Mouse (Mus musculus) heart, postnatal 0 days (tissue): ENCODE data around the gene Fam227b. TPM values are rescaled to one million over a fixed set of nuclear protein-coding genes. Genes with fewer than 3 reads are reported as not detected.

Experiments
- ATAC-seq: fragments of 200-750 bp; cut with Nextera tagmentation; 2 replicates; pipeline ENCODE4 v1.8.0; 2017; ENCODE audit warnings: low read depth, moderate number of reproducible peaks, moderate library complexity; ENCODE audit not compliant: insufficient read depth
- DNase-seq: peaks from one replicate; pipeline ENCODE4 v3.0.0-alpha.2; 2016; ENCODE audit warnings: low spot score
- H3K27ac ChIP-seq: fragments of 300-500 bp; sonication (generic); 2 replicates; pipeline ENCODE4 v1.5.1; 2014; ENCODE audit warnings: low read depth, mild to moderate bottlenecking
- H3K27me3 ChIP-seq: fragments of 300-500 bp; sonication (generic); 2 replicates; pipeline ENCODE4 v1.6.1; 2014; ENCODE audit warnings: low read length, mixed read lengths; ENCODE audit not compliant: control insufficient read depth, insufficient read depth
- H3K36me3 ChIP-seq: fragments of 300-500 bp; sonication (generic); replicated peaks from 2 replicates; pipeline ENCODE4 v1.6.1; 2014; ENCODE audit warnings: low read length, mixed read lengths; ENCODE audit not compliant: control insufficient read depth, insufficient read depth
- H3K4me1 ChIP-seq: fragments of 300-500 bp; sonication (generic); 2 replicates; pipeline ENCODE4 v1.6.1; 2014; ENCODE audit warnings: antibody characterized with exemption; ENCODE audit not compliant: control insufficient read depth, insufficient read depth
- H3K4me2 ChIP-seq: fragments of 300-500 bp; sonication (generic); 2 replicates; pipeline ENCODE4 v1.6.1; 2014; ENCODE audit warnings: low read depth, mild to moderate bottlenecking, low read length, moderate library complexity
- H3K4me3 ChIP-seq: fragments of 300-500 bp; sonication (generic); 2 replicates; pipeline ENCODE4 v1.5.1; 2014; ENCODE audit warnings: low read depth, low read length
- H3K9ac ChIP-seq: fragments of 300-500 bp; sonication (generic); replicated peaks from 2 replicates; pipeline ENCODE4 v1.6.1; 2014; ENCODE audit warnings: low read depth, low read length, mixed read lengths
- H3K9me3 ChIP-seq: fragments of 300-500 bp; sonication (generic); replicated peaks from 2 replicates; pipeline ENCODE4 v1.6.1; 2016; ENCODE audit warnings: low read length; ENCODE audit not compliant: control insufficient read depth
- CTCF ChIP-seq: IDR thresholded peaks from 2 replicates; pipeline ENCODE4 v1.5.1; 2016; ENCODE audit warnings: antibody characterized with exemption, control low read depth, low read depth
- EP300 ChIP-seq: IDR thresholded peaks from 2 replicates; pipeline ENCODE4 v1.6.1; 2016; ENCODE audit warnings: antibody characterized with exemption, low read depth
- whole genome bisulfite sequencing: fragments of 180-500 bp; shearing (Covaris S2); extraction: QIAGEN DNeasy Blood & Tissue Kit; methylation state at CpG from one replicate; pipeline ENCODE4 v1.1.7; 2014; 5-methylcytosine and 5-hydroxymethylcytosine counted together
- polyA plus RNA-seq: library from polyadenylated mRNA; unstranded; fragments of >200 nt; fragmentation: Nextera tagmentation; extraction: Ambion mirVana; gene quantifications from 2 replicates; pipeline ENCODE4 v1.2.1, GENCODE M21; 2015
- total RNA-seq: library from RNA; depleted of rRNA; stranded (reverse); fragments of >200 nt; gene quantifications from 2 replicates; pipeline ENCODE4 v1.2.3, GENCODE M21; 2014; ENCODE audit warnings: low replicate concordance

Fam227b gene
- total and polyA plus RNA-seq, 2 experiments from 2014 or later = not detected

DNA sequence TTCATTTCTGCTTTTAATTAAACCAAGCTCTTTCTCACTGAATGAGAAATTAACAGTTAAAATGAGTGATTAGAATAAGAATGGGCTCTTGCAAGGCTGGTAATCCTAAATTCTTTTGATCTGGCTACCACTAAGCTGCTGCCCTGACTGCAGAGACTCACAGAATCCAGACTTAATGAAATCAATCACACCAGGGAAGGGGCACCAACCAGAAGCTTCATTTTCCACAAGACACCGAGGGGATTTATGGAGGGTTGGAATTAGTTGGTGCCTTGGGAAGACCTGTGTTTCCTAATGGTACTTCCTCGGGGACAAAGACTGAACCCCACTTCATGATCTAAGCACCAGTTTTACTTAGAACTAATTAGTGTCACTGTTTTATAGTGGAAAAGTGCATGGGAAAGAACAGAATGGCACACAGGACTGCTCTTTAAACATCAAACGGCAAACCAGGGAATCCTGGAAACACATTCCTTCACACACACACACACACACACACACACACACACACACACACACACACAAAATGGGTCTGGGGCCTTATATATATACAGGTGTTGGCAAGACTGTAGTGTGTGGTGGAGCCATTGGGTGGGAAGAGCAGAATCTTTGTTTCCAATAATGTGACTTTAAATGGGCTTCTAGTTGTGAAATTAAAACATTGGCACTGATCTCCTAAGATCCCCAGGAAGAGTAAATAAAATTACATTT, 135.9 kb downstream of the Fam227b start:
- Histone ChIP-seq H3K4me1 (no peaks in the 10 kb centered on the region; the same call in 1 of the 2 replicates), H3K4me2 (no peak overlapping the region), H3K4me3 (no peak overlapping the region), H3K27me3 (no peaks in the 10 kb centered on the region), H3K36me3 (no peaks in the 10 kb centered on the region), H3K9ac (no peak overlapping the region), H3K27ac (no peak overlapping the region), H3K9me3 (no peaks in the 10 kb centered on the region)
- ATAC-seq (no peak), DNase-seq (no peak)
- TF ChIP-seq CTCF = no peak
- no peak for TF ChIP-seq EP300
- 66% methylated on average over 3 of the region's 3 CpGs for WGBS

GRCm38 (mm10) chr2:126014989-126015710, 136.7 kb downstream of the Fam227b start:
- Histone ChIP-seq H3K4me2 (no peak overlapping the region), H3K27me3 (no peaks in the 10 kb centered on the region), H3K4me1 (no peaks in the 10 kb centered on the region; the same call in 1 of the 2 replicates), H3K27ac (no peak overlapping the region), H3K36me3 (no peaks in the 10 kb centered on the region), H3K9me3 (no peaks in the 10 kb centered on the region), H3K4me3 (no peak overlapping the region), H3K9ac (no peak overlapping the region)
- DNase-seq (no peak), ATAC-seq (no peak)
- no peak for TF ChIP-seq CTCF
- TF ChIP-seq EP300 = no peak
- 34% methylated on average over 12 of the region's 12 CpGs for WGBS

GRCm38 (mm10) chr2:126006742-126007141, 145.1 kb downstream of the Fam227b start:
- Histone ChIP-seq H3K27ac (no peak overlapping the region), H3K9me3 (no peaks in the 10 kb centered on the region), H3K4me3 (no peak overlapping the region), H3K36me3 (no peaks in the 10 kb centered on the region), H3K27me3 (no peaks in the 10 kb centered on the region), H3K4me1 (no peaks in the 10 kb centered on the region), H3K4me2 (no peak overlapping the region), H3K9ac (no peak overlapping the region)
- ATAC-seq (no peak), DNase-seq (no peak)
- WGBS = 65% methylated on average over 2 of the region's 2 CpGs
- TF ChIP-seq CTCF (no peak), EP300 (no peak)

- Histone ChIP-seq H3K4me2 (no peak overlapping the region), H3K9me3 (no peaks in the 10 kb centered on the region), H3K27me3 (no peaks in the 10 kb centered on the region), H3K9ac (no peak overlapping the region), H3K4me3 (no peak overlapping the region), H3K27ac (no peak overlapping the region), H3K4me1 (no peaks in the 10 kb centered on the region), H3K36me3 (no peaks in the 10 kb centered on the region)
- DNase-seq (peak; percentile 44), ATAC-seq (peak; percentile 24; the same call in 1 of the 2 replicates)
- no peak for TF ChIP-seq EP300
- peak; percentile 74 for TF ChIP-seq CTCF
- WGBS = 29% methylated on average over 3 of the region's 3 CpGs
Measured at GRCm38 (mm10) chr2:126006088-126006487, 145.7 kb downstream of the Fam227b start.

GRCm38 (mm10) chr2:126002291-126002690, 149.5 kb downstream of the Fam227b start:
- no peak overlapping the region for H3K9ac ChIP-seq
- no peak for TF ChIP-seq EP300
- TF ChIP-seq CTCF = no peak
- 75% methylated on average over 5 of the region's 5 CpGs for WGBS
- H3K9me3 ChIP-seq = no peaks in the 10 kb centered on the region
- no peaks in the 10 kb centered on the region for H3K27me3 ChIP-seq
- H3K4me1 ChIP-seq = no peaks in the 10 kb centered on the region
- H3K4me3 ChIP-seq = no peak overlapping the region
- DNase-seq = no peak
- H3K27ac ChIP-seq = no peak overlapping the region
- ATAC-seq = no peak
- H3K36me3 ChIP-seq = no peaks in the 10 kb centered on the region
- no peak overlapping the region for H3K4me2 ChIP-seq
